Mouse (Mus musculus): ENCODE data around the gene Tceal1. TPM values are rescaled to one million over a fixed set of nuclear protein-coding genes. Genes with fewer than 3 reads are reported as not detected.
A peak's percentile ranks its signal among the peaks of the same experiment; 100 is the strongest.
"Not testable (repeated sequence)": the region's sequence is repeated elsewhere in the genome, so short reads cannot be mapped to it uniquely, and the experiment has no call there.

The Tceal1 gene
- polyA plus RNA-seq, 1 experiment from 2014 or later: 9.3 TPM

- Histone ChIP-seq H3K36me3 (ENCODE audit: control insufficient read depth, insufficient read depth, low read length) (no peaks in the 10 kb centered on the region), H3K9ac (ENCODE audit: low read length) (peak overlapping the region; percentile 63), H3K9me3 (ENCODE audit: control insufficient read depth, low read length) (no peaks in the 10 kb centered on the region), H3K27me3 (ENCODE audit: control insufficient read depth, insufficient read depth, low read length) (no peaks in the 10 kb centered on the region), H3K27ac (ENCODE audit: low read depth, low read length) (peak overlapping the region; percentile 24; the same call in 1 of the 2 replicates), H3K4me2 (ENCODE audit: low read depth) (peak overlapping the region; percentile 50), H3K4me1 (ENCODE audit: control insufficient read depth, insufficient read depth, low read length) (no peaks in the 10 kb centered on the region), H3K4me3 (ENCODE audit: low read depth, low read length) (peak overlapping the region; percentile 49)
- WGBS: 14% methylated on average over 18 of the region's 18 CpGs
- peak; percentile 91 for ATAC-seq (ENCODE audit: insufficient read depth, low FRiP score, low TSS enrichment)
- peak; percentile 69 for DNase-seq (ENCODE audit: low spot score)
Observed at GRCm38 (mm10) chrX:136708168-136708681, 443 bp downstream of the Tceal1 start.

- ATAC-seq (ENCODE audit: insufficient read depth, low FRiP score, low TSS enrichment) (peak; percentile 36; the same call in 1 of the 2 replicates), DNase-seq (ENCODE audit: low spot score) (peak; percentile 35)
- Histone ChIP-seq H3K27me3 (ENCODE audit: control insufficient read depth, insufficient read depth, low read length) (no peaks in the 10 kb centered on the region), H3K36me3 (ENCODE audit: control insufficient read depth, insufficient read depth, low read length) (no peaks in the 10 kb centered on the region), H3K27ac (ENCODE audit: low read depth, low read length) (0 out of 2 replicates have a peak overlapping the region, but pooled peaks have one; percentile 20), H3K9me3 (ENCODE audit: control insufficient read depth, low read length) (no peaks in the 10 kb centered on the region), H3K4me1 (ENCODE audit: control insufficient read depth, insufficient read depth, low read length) (no peaks in the 10 kb centered on the region), H3K4me3 (ENCODE audit: low read depth, low read length) (peak overlapping the region; percentile 49), H3K4me2 (ENCODE audit: low read depth) (peak overlapping the region; percentile 50), H3K9ac (ENCODE audit: low read length) (peak overlapping the region; percentile 63)
- WGBS: 18% methylated on average over 14 of the region's 14 CpGs
Observed at GRCm38 (mm10) chrX:136708782-136709181, 1.0 kb downstream of the Tceal1 start.

DNA sequence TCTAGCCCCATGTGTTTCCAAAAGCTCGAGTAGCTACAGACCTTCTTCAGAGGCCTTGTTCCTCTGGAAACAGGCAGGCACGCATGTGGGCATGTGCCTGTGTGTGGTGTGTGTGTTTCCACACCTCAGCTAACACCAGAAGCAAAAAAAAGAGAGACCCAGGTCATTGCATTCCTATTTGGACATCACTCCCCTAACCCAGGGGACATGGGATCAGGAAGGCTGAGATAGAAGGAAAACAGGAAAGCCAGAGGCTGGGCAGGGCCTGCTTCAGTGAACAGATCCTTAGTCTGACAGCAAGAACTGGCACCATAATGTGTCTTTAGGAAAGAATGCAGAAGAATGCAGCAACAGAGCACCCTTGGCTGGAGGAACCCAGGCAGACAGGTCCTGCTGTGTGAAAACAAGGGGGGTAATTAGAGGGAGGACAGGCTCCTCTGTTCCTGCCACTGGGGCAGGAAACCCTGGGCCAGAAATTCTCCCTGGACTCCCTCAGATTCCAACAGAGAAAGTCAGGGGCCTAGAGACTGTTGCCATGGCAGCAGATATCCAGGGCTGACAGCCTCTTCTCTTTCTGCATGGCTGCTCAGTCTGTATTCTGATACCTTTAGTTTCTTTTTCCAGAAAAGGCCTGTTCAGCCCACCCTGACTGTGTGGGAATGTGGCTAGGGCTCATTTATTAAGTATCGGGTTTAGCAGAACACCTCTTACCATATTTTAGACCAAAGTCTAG, 7.1 kb downstream of the Tceal1 start:
- not testable (repeated sequence) for H3K4me1 ChIP-seq (ENCODE audit: control insufficient read depth, insufficient read depth, low read length); H3K9me3 ChIP-seq (ENCODE audit: control insufficient read depth, low read length); H3K4me3 ChIP-seq (ENCODE audit: low read depth, low read length); H3K4me2 ChIP-seq (ENCODE audit: low read depth); H3K27ac ChIP-seq (ENCODE audit: low read depth, low read length); H3K9ac ChIP-seq (ENCODE audit: low read length); H3K27me3 ChIP-seq (ENCODE audit: control insufficient read depth, insufficient read depth, low read length); H3K36me3 ChIP-seq (ENCODE audit: control insufficient read depth, insufficient read depth, low read length); DNase-seq (ENCODE audit: low spot score)
- 58% methylated on average over 3 of the region's 3 CpGs for WGBS
- peak; percentile 80 for ATAC-seq (ENCODE audit: insufficient read depth, low FRiP score, low TSS enrichment)

- Histone ChIP-seq H3K9ac (ENCODE audit: low read length) (no peak overlapping the region), H3K4me1 (ENCODE audit: control insufficient read depth, insufficient read depth, low read length) (no peaks in the 10 kb centered on the region), H3K4me2 (ENCODE audit: low read depth) (no peak overlapping the region), H3K27me3 (ENCODE audit: control insufficient read depth, insufficient read depth, low read length) (no peaks in the 10 kb centered on the region), H3K36me3 (ENCODE audit: control insufficient read depth, insufficient read depth, low read length) (no peaks in the 10 kb centered on the region), H3K4me3 (ENCODE audit: low read depth, low read length) (no peak overlapping the region), H3K9me3 (ENCODE audit: control insufficient read depth, low read length) (no peaks in the 10 kb centered on the region), H3K27ac (ENCODE audit: low read depth, low read length) (no peak overlapping the region)
- DNase-seq (ENCODE audit: low spot score): no peak
- 87% methylated on average over 4 of the region's 4 CpGs for WGBS
- ATAC-seq (ENCODE audit: insufficient read depth, low FRiP score, low TSS enrichment): no peak
Observed at GRCm38 (mm10) chrX:136732016-136732415, 24.2 kb downstream of the Tceal1 start.

DNA sequence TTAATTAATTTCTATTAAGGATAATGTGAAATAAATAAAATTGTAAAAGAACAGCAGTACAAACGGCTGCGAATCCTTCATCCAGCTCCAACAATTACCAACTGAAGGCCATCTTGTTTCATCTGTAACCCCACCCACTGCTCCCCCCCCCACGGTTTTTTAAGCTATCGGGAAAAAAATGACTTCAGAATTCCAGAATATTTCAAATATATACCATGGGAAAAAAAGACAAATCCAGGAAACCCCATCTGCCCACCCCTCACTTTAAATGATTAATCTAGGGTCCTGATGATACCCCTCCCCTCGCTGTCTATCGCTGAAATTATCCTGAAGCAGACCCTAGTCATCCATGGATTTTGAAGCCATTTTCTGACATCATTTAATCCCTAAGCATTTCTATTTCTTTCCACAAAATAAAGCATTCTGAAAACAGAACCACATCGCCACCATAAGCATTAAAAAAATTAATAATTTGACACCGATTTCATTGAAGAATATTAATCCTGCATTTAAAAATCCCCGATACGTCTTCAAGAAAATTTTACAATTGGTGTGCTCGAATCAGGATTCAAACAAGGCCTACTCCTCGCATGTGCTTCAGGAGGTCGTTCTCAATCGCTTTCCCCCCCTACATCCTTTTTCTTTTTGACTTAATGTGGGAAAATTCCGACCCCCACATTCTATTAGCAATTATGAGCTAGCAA, 32.5 kb downstream of the Tceal1 start:
- Histone ChIP-seq H3K27me3 (ENCODE audit: control insufficient read depth, insufficient read depth, low read length) (no peaks in the 10 kb centered on the region), H3K4me2 (ENCODE audit: low read depth) (peak overlapping the region; percentile 24), H3K4me3 (ENCODE audit: low read depth, low read length) (peak overlapping the region; percentile 51), H3K9me3 (ENCODE audit: control insufficient read depth, low read length) (no peaks in the 10 kb centered on the region), H3K36me3 (ENCODE audit: control insufficient read depth, insufficient read depth, low read length) (no peaks in the 10 kb centered on the region), H3K4me1 (ENCODE audit: control insufficient read depth, insufficient read depth, low read length) (no peaks in the 10 kb centered on the region), H3K9ac (ENCODE audit: low read length) (peak overlapping the region; percentile 68), H3K27ac (ENCODE audit: low read depth, low read length) (no peak overlapping the region)
- ATAC-seq (ENCODE audit: insufficient read depth, low FRiP score, low TSS enrichment): no peak
- WGBS: 23% methylated on average over 15 of the region's 15 CpGs
- peak; percentile 43 for DNase-seq (ENCODE audit: low spot score)

- no peaks in the 10 kb centered on the region for H3K36me3 ChIP-seq (ENCODE audit: control insufficient read depth, insufficient read depth, low read length)
- no peak for DNase-seq (ENCODE audit: low spot score)
- no peak overlapping the region; the same call in 1 of the 2 replicates for H3K4me2 ChIP-seq (ENCODE audit: low read depth)
- peak overlapping the region; percentile 51 for H3K4me3 ChIP-seq (ENCODE audit: low read depth, low read length)
- WGBS: 20% methylated on average over 39 of the region's 39 CpGs
- H3K4me1 ChIP-seq (ENCODE audit: control insufficient read depth, insufficient read depth, low read length): no peaks in the 10 kb centered on the region
- H3K9ac ChIP-seq (ENCODE audit: low read length): peak overlapping the region; percentile 68
- peak; percentile 99 for ATAC-seq (ENCODE audit: insufficient read depth, low FRiP score, low TSS enrichment)
- H3K27ac ChIP-seq (ENCODE audit: low read depth, low read length): peak overlapping the region; percentile 39; the same call in 1 of the 2 replicates
- H3K27me3 ChIP-seq (ENCODE audit: control insufficient read depth, insufficient read depth, low read length): no peaks in the 10 kb centered on the region
- no peaks in the 10 kb centered on the region for H3K9me3 ChIP-seq (ENCODE audit: control insufficient read depth, low read length)
Observed at GRCm38 (mm10) chrX:136740791-136741650, 33.2 kb downstream of the Tceal1 start.

DNA sequence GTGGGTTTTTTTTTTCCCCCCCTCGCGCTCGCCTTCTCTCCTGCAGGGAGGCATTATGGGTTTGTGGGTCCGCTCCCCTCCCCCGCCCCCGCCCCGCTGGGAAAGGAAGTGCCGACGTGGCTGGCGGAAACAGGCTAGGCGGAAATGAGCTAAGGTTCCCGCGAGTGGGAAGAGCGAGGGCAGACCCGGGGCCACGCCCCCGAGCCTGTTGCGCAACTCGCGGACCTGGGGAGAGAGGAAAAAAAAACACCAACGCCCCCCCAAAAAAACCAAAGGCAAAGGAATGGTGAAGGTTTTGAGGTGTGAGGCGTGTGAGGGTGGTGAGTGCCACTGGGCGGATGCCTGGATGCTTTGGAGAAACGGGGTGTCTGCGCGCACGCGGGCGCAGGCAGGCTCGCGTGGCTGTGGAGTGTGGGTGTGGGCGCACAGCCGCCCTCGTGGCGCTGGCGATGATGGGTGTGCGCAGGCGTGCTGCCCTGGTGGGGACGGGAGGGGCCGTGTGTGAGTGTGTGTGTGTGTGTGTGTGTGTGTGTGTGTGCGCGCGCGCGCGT, 33.9 kb downstream of the Tceal1 start:
- no peaks in the 10 kb centered on the region for H3K36me3 ChIP-seq (ENCODE audit: control insufficient read depth, insufficient read depth, low read length)
- ATAC-seq (ENCODE audit: insufficient read depth, low FRiP score, low TSS enrichment) (peak; percentile 39), DNase-seq (ENCODE audit: low spot score) (peak; percentile 91)
- H3K9ac ChIP-seq (ENCODE audit: low read length): peak overlapping the region; percentile 50
- H3K9me3 ChIP-seq (ENCODE audit: control insufficient read depth, low read length): no peaks in the 10 kb centered on the region
- H3K4me3 ChIP-seq (ENCODE audit: low read depth, low read length): peak overlapping the region; percentile 39
- H3K27ac ChIP-seq (ENCODE audit: low read depth, low read length): 0 out of 2 replicates have a peak overlapping the region, but pooled peaks have one; percentile 39
- WGBS: 21% methylated on average over 32 of the region's 46 CpGs
- H3K4me1 ChIP-seq (ENCODE audit: control insufficient read depth, insufficient read depth, low read length): no peaks in the 10 kb centered on the region
- H3K4me2 ChIP-seq (ENCODE audit: low read depth): peak overlapping the region; percentile 45
- no peaks in the 10 kb centered on the region for H3K27me3 ChIP-seq (ENCODE audit: control insufficient read depth, insufficient read depth, low read length)

- Histone ChIP-seq H3K36me3 (ENCODE audit: control insufficient read depth, insufficient read depth, low read length) (no peaks in the 10 kb centered on the region), H3K27ac (ENCODE audit: low read depth, low read length) (0 out of 2 replicates have a peak overlapping the region, but pooled peaks have one; percentile 39), H3K9me3 (ENCODE audit: control insufficient read depth, low read length) (no peaks in the 10 kb centered on the region), H3K9ac (ENCODE audit: low read length) (peak overlapping the region; percentile 50), H3K4me3 (ENCODE audit: low read depth, low read length) (peak overlapping the region; percentile 39), H3K4me1 (ENCODE audit: control insufficient read depth, insufficient read depth, low read length) (no peaks in the 10 kb centered on the region), H3K4me2 (ENCODE audit: low read depth) (peak overlapping the region; percentile 45), H3K27me3 (ENCODE audit: control insufficient read depth, insufficient read depth, low read length) (no peaks in the 10 kb centered on the region)
- peak; percentile 20 for DNase-seq (ENCODE audit: low spot score)
- WGBS: 32% methylated on average over 10 of the region's 10 CpGs
- no peak for ATAC-seq (ENCODE audit: insufficient read depth, low FRiP score, low TSS enrichment)
Observed at GRCm38 (mm10) chrX:136742241-136742640, 34.5 kb downstream of the Tceal1 start.
